Mouse (Mus musculus): Measurements from ENCODE around the gene Wnt10b.

GRCm38 (mm10) chr15:98774096-98774495, 3.9 kb downstream of the Wnt10b start:
- TF ChIP-seq EP300 (optimal IDR thresholded peaks at IDR 0.05) (no peak), CTCF (IDR thresholded peaks at IDR 0.05; ENCODE audit: low read depth) (no peak)
